9 mouse cellular contexts compared by ENCODE assay signal in genomic region chr1:86443386-86444172, GRCm38 (mm10). TPM values are rescaled to one million over a fixed set of nuclear protein-coding genes. Genes with fewer than 3 reads are reported as not detected.
A peak's percentile ranks its signal among the peaks of the same experiment; 100 is the strongest.
DNase-seq lines count a peak whose midpoint lies in the region; ATAC-seq and TF ChIP-seq lines count a peak whose summit lies in the region.
"Had no signal": no experiment of that assay in that cellular context is flagged by ENCODE, and none has a peak within 500 bp of the region (broad histone marks: within the 10 kb centered on the region; RNA-seq: fewer than 3 reads in every experiment).

No protein-coding gene starts in this region.

- no peaks in the 10 kb centered on the region for H3K79me2 ChIP-seq in myocyte (ENCODE audit: control insufficient read depth, insufficient read depth)

- H3K27me3 ChIP-seq in cerebellum, adult 2 months (ENCODE audit: control insufficient read depth, insufficient read depth, low read length), result no peaks in the 10 kb centered on the region
- H3K27me3 ChIP-seq in kidney, postnatal 0 days (ENCODE audit: insufficient read depth, low read length), result no peaks in the 10 kb centered on the region
- no peaks in the 10 kb centered on the region for H3K27me3 ChIP-seq in myocyte (ENCODE audit: control insufficient read depth, insufficient read depth, insufficient read length)

- 60% methylated on average over 8 of the region's 8 CpGs for WGBS in cerebellum, adult 2 months
- 39% methylated on average over 8 of the region's 8 CpGs for WGBS in kidney, postnatal 0 days

- no peaks in the 10 kb centered on the region for H3K9me3 ChIP-seq in kidney, postnatal 0 days (replicated peaks; ENCODE audit: low read length)

- H3K36me3 ChIP-seq in kidney, postnatal 0 days (ENCODE audit: insufficient read depth, low read length), result no peaks in the 10 kb centered on the region
- no peaks in the 10 kb centered on the region for H3K36me3 ChIP-seq in myocyte (ENCODE audit: control insufficient read depth, insufficient read depth)

- H3K27ac ChIP-seq in cerebellum, adult 2 months (ENCODE audit: insufficient read depth, low read length), result peak overlapping the region; percentile 90; the same call in 1 of the 2 replicates
- peak overlapping the region; percentile 96; the same call in 1 of the 2 replicates for H3K27ac ChIP-seq in embryonic fibroblast, embryonic 13.5 days (ENCODE audit: insufficient read depth, low read length)
- H3K27ac ChIP-seq in kidney, postnatal 0 days, result peak overlapping the region; percentile 98

- TF ChIP-seq POLR2A in cerebellum, adult 2 months (IDR thresholded peaks at IDR 0.05; ENCODE audit: borderline replicate concordance, insufficient read depth, low read length), result no peak
- no peak for TF ChIP-seq POLR2A in embryonic fibroblast, embryonic 13.5 days (IDR thresholded peaks at IDR 0.05; ENCODE audit: low read depth, low read length)
- TF ChIP-seq POLR2A in myocyte (IDR thresholded peaks at IDR 0.05; ENCODE audit: insufficient read length, low read depth), result no peak

- no peak for ATAC-seq in kidney, postnatal 0 days (replicated peaks; ENCODE audit: low FRiP score, low read depth)

- DNase-seq in cerebellum, adult 2 months, result peak in 1 of 2 experiments; percentile 52
- no peak for DNase-seq in cerebellum, adult 11 months
- DNase-seq in 3T3-L1 (ENCODE audit: low read depth, low spot score), result peak; percentile 22
- peak; percentile 51 for DNase-seq in kidney, postnatal 0 days (ENCODE audit: low spot score)
- no peak for DNase-seq in layer of hippocampus, adult 8-10 months (ENCODE audit: low spot score in 2 of 2)
- no peak for DNase-seq in yolk sac, embryonic 10.5 days (ENCODE audit: low spot score)

- 0 out of 2 replicates have a peak overlapping the region, but pooled peaks have one; percentile 72 for H3K9ac ChIP-seq in kidney, postnatal 0 days (ENCODE audit: low read depth, low read length)

- peak overlapping the region; percentile 92 for H3ac ChIP-seq in myocyte (ENCODE audit: control insufficient read depth, insufficient read length)

- TF ChIP-seq CTCF in cerebellum, adult 2 months (IDR thresholded peaks at IDR 0.05; ENCODE audit: borderline replicate concordance, insufficient read depth, low read depth, low read length), result no peak
- no peak for TF ChIP-seq CTCF in embryonic fibroblast, embryonic 13.5 days (IDR thresholded peaks at IDR 0.05; ENCODE audit: borderline replicate concordance, insufficient read depth, low read length)
- no peak for TF ChIP-seq CTCF in kidney, postnatal 0 days (IDR thresholded peaks at IDR 0.05; ENCODE audit: low read depth)

- H3K4me1 ChIP-seq in cerebellum, adult 2 months (ENCODE audit: control insufficient read depth, insufficient read depth, low read length), result peaks cover 8% of the 10 kb centered on the region
- peaks cover 23% of the 10 kb centered on the region for H3K4me1 ChIP-seq in embryonic fibroblast, embryonic 13.5 days (ENCODE audit: control insufficient read depth, insufficient read depth, low read length)
- peaks cover 23% of the 10 kb centered on the region for H3K4me1 ChIP-seq in kidney, postnatal 0 days (replicated peaks; ENCODE audit: insufficient read depth, low read length)

- H3K4me3 ChIP-seq in cerebellum, adult 2 months (replicated peaks; ENCODE audit: insufficient read depth, low read depth, low read length), result peak overlapping the region; percentile 1
- H3K4me3 ChIP-seq in embryonic fibroblast, embryonic 13.5 days (ENCODE audit: insufficient read depth, low read length), result no peak overlapping the region
- H3K4me3 ChIP-seq in kidney, postnatal 0 days (replicated peaks; ENCODE audit: low read depth, low read length), result no peak overlapping the region
- peak overlapping the region; percentile 50 for H3K4me3 ChIP-seq in myocyte

- peak overlapping the region; percentile 63; the same call in 1 of the 2 replicates for H3K4me2 ChIP-seq in kidney, postnatal 0 days (ENCODE audit: low read length)
- peak overlapping the region; percentile 94 for H3K4me2 ChIP-seq in myocyte (ENCODE audit: low read depth)

TF ChIP-seq in myocyte, 11 proteins besides CTCF, POLR2A, EP300 and RAD21:
- TF ChIP-seq MYOG (IDR thresholded peaks at IDR 0.05; ENCODE audit: control insufficient read depth in 1 of 3, insufficient read depth in 1 of 3, insufficient read length in 2 of 3, low read depth in 2 of 3), result no peak
- TF ChIP-seq USF1 (IDR thresholded peaks at IDR 0.05; ENCODE audit: low read depth), result no peak

RNA-seq across cellular contexts. Expression of gene Tex44, which starts 17.4 kb away (rescaled TPM):
- not detected in 2 replicates for polyA plus RNA-seq in cerebellum, adult 2 months (2012; rRNA removed)
- not detected in 2 replicates for polyA plus RNA-seq in embryonic fibroblast, embryonic 13.5 days (2011; ENCODE audit: insufficient read length, low read depth, missing spikeins)
- polyA plus RNA-seq in kidney, postnatal 0 days (2015; fragmentation: Nextera tagmentation; extraction: Ambion mirVana), result not detected in 2 replicates
- not detected for polyA plus RNA-seq in myocyte (2012; fragmentation: generic; extraction: Trizol)
- not detected for total RNA-seq in layer of hippocampus, adult 8-10 months (2022)
- total RNA-seq: heart, postnatal 14 days had no signal

RNA-seq across cellular contexts. Expression of gene Nmur1, which starts 17.6 kb away (rescaled TPM):
- polyA plus RNA-seq in cerebellum, adult 2 months (2012; rRNA removed), result 1.6 and 1.8 TPM in 2 replicates
- polyA plus RNA-seq in embryonic fibroblast, embryonic 13.5 days (2011; ENCODE audit: insufficient read length, low read depth, missing spikeins), result not detected in 2 replicates
- not detected in 2 replicates for polyA plus RNA-seq in kidney, postnatal 0 days (2015; fragmentation: Nextera tagmentation; extraction: Ambion mirVana)
- polyA plus RNA-seq in myocyte (2012; fragmentation: generic; extraction: Trizol), result not detected
- not detected for total RNA-seq in layer of hippocampus, adult 8-10 months (2022)
- total RNA-seq: heart, postnatal 14 days had no signal

Comparison
In these comparisons a context has a peak if more than half of its experiments do, and no peak if none do; other contexts are left out.
1. DNase-seq: peak in 3T3-L1 (single experiment) and kidney, postnatal 0 days (single experiment); none in cerebellum, adult 11 months (single experiment), layer of hippocampus, adult 8-10 months (0 of 2) and yolk sac, embryonic 10.5 days (single experiment).
2. H3K4me3 ChIP-seq: peak in cerebellum, adult 2 months (single experiment) and myocyte (single experiment); none in embryonic fibroblast, embryonic 13.5 days (single experiment) and kidney, postnatal 0 days (single experiment).
3. Peak in every context shown above with its lines, with median percentiles within 50 percentile points of each other: H3K27ac ChIP-seq.